Mouse (Mus musculus) heart, postnatal 0 days (tissue): Measurements from ENCODE around the gene Ddx31. TPM values are rescaled to one million over a fixed set of nuclear protein-coding genes. Genes with fewer than 3 reads are reported as not detected.

Experiments
- ATAC-seq: fragments of 200-750 bp; cut with Nextera tagmentation; 2 replicates; pipeline ENCODE4 v1.8.0; 2017; ENCODE audit warnings: low read depth, moderate number of reproducible peaks, moderate library complexity; ENCODE audit not compliant: insufficient read depth
- DNase-seq: peaks from one replicate; pipeline ENCODE4 v3.0.0-alpha.2; 2016; ENCODE audit warnings: low spot score
- H3K27ac ChIP-seq: fragments of 300-500 bp; sonication (generic); 2 replicates; pipeline ENCODE4 v1.5.1; 2014; ENCODE audit warnings: low read depth, mild to moderate bottlenecking
- H3K27me3 ChIP-seq: fragments of 300-500 bp; sonication (generic); 2 replicates; pipeline ENCODE4 v1.6.1; 2014; ENCODE audit warnings: low read length, mixed read lengths; ENCODE audit not compliant: control insufficient read depth, insufficient read depth
- H3K36me3 ChIP-seq: fragments of 300-500 bp; sonication (generic); replicated peaks from 2 replicates; pipeline ENCODE4 v1.6.1; 2014; ENCODE audit warnings: low read length, mixed read lengths; ENCODE audit not compliant: control insufficient read depth, insufficient read depth
- H3K4me1 ChIP-seq: fragments of 300-500 bp; sonication (generic); 2 replicates; pipeline ENCODE4 v1.6.1; 2014; ENCODE audit warnings: antibody characterized with exemption; ENCODE audit not compliant: control insufficient read depth, insufficient read depth
- H3K4me2 ChIP-seq: fragments of 300-500 bp; sonication (generic); 2 replicates; pipeline ENCODE4 v1.6.1; 2014; ENCODE audit warnings: low read depth, mild to moderate bottlenecking, low read length, moderate library complexity
- H3K4me3 ChIP-seq: fragments of 300-500 bp; sonication (generic); 2 replicates; pipeline ENCODE4 v1.5.1; 2014; ENCODE audit warnings: low read depth, low read length
- H3K9ac ChIP-seq: fragments of 300-500 bp; sonication (generic); replicated peaks from 2 replicates; pipeline ENCODE4 v1.6.1; 2014; ENCODE audit warnings: low read depth, low read length, mixed read lengths
- H3K9me3 ChIP-seq: fragments of 300-500 bp; sonication (generic); replicated peaks from 2 replicates; pipeline ENCODE4 v1.6.1; 2016; ENCODE audit warnings: low read length; ENCODE audit not compliant: control insufficient read depth
- CTCF ChIP-seq: IDR thresholded peaks from 2 replicates; pipeline ENCODE4 v1.5.1; 2016; ENCODE audit warnings: antibody characterized with exemption, control low read depth, low read depth
- EP300 ChIP-seq: IDR thresholded peaks from 2 replicates; pipeline ENCODE4 v1.6.1; 2016; ENCODE audit warnings: antibody characterized with exemption, low read depth
- WGBS: fragments of 180-500 bp; shearing (Covaris S2); extraction: QIAGEN DNeasy Blood & Tissue Kit; methylation state at CpG from one replicate; pipeline ENCODE4 v1.1.7; 2014; 5-methylcytosine and 5-hydroxymethylcytosine counted together
- polyA plus RNA-seq: library from polyadenylated mRNA; unstranded; fragments of >200 nt; fragmentation: Nextera tagmentation; extraction: Ambion mirVana; gene quantifications from 2 replicates; pipeline ENCODE4 v1.2.1, GENCODE M21; 2015
- total RNA-seq: library from RNA; depleted of rRNA; stranded (reverse); fragments of >200 nt; gene quantifications from 2 replicates; pipeline ENCODE4 v1.2.3, GENCODE M21; 2014; ENCODE audit warnings: low replicate concordance; rRNA removed

Gene Ddx31
- total and polyA plus RNA-seq, 2 experiments from 2014 or later: 2.1 to 4.1 TPM

GRCm38 (mm10) chr2:28943666-28944516 is 103.7 kb downstream of the Ddx31 start:
- DNase-seq (no peak), ATAC-seq (no peak)
- no peak overlapping the region for H3K4me3 ChIP-seq
- TF ChIP-seq EP300 (no peak), CTCF (no peak)
- no peaks in the 10 kb centered on the region for H3K9me3 ChIP-seq
- H3K4me2 ChIP-seq: no peak overlapping the region
- 0 out of 2 replicates have a peak, but pooled peaks cover 5% of the 10 kb centered on the region for H3K27me3 ChIP-seq
- no peak overlapping the region for H3K9ac ChIP-seq
- H3K36me3 ChIP-seq: no peaks in the 10 kb centered on the region
- no peaks in the 10 kb centered on the region for H3K4me1 ChIP-seq
- 56% methylated on average over 30 of the region's 30 CpGs for WGBS
- H3K27ac ChIP-seq: no peak overlapping the region

GRCm38 (mm10) chr2:28945388-28945787 is 105.2 kb downstream of the Ddx31 start:
- no peak for TF ChIP-seq EP300
- no peak for TF ChIP-seq CTCF
- H3K36me3 ChIP-seq: no peaks in the 10 kb centered on the region
- DNase-seq (no peak), ATAC-seq (no peak)
- 0 out of 2 replicates have a peak, but pooled peaks cover 3% of the 10 kb centered on the region for H3K27me3 ChIP-seq
- no peaks in the 10 kb centered on the region for H3K9me3 ChIP-seq
- H3K27ac ChIP-seq: no peak overlapping the region
- WGBS: 68% methylated on average over 6 of the region's 6 CpGs
- H3K4me1 ChIP-seq: no peaks in the 10 kb centered on the region
- no peak overlapping the region for H3K4me3 ChIP-seq
- H3K9ac ChIP-seq: no peak overlapping the region
- H3K4me2 ChIP-seq: no peak overlapping the region

GRCm38 (mm10) chr2:28946312-28946711 is 106.1 kb downstream of the Ddx31 start:
- H3K4me1 ChIP-seq: no peaks in the 10 kb centered on the region
- DNase-seq (no peak), ATAC-seq (no peak)
- TF ChIP-seq CTCF (no peak), EP300 (no peak)
- no peak overlapping the region for H3K27ac ChIP-seq
- H3K4me2 ChIP-seq: no peak overlapping the region
- no peaks in the 10 kb centered on the region for H3K9me3 ChIP-seq
- H3K4me3 ChIP-seq: no peak overlapping the region
- H3K9ac ChIP-seq: no peak overlapping the region
- H3K36me3 ChIP-seq: no peaks in the 10 kb centered on the region
- 0 out of 2 replicates have a peak, but pooled peaks cover 3% of the 10 kb centered on the region for H3K27me3 ChIP-seq
- WGBS: 62% methylated on average over 3 of the region's 3 CpGs

- WGBS: 56% methylated on average over 8 of the region's 8 CpGs
- no peaks in the 10 kb centered on the region for H3K4me1 ChIP-seq
- DNase-seq (no peak), ATAC-seq (no peak)
- no peaks in the 10 kb centered on the region for H3K36me3 ChIP-seq
- no peak overlapping the region for H3K27ac ChIP-seq
- no peak overlapping the region for H3K4me2 ChIP-seq
- H3K27me3 ChIP-seq: no peaks in the 10 kb centered on the region
- no peak overlapping the region for H3K9ac ChIP-seq
- TF ChIP-seq EP300 (no peak), CTCF (no peak)
- no peaks in the 10 kb centered on the region for H3K9me3 ChIP-seq
- H3K4me3 ChIP-seq: no peak overlapping the region
These were observed 112.8 kb downstream of the Ddx31 start for GRCm38 (mm10) chr2:28952981-28953380.

GRCm38 (mm10) chr2:28954595-28954994 is 114.4 kb downstream of the Ddx31 start:
- no peak for ATAC-seq
- Histone ChIP-seq H3K9ac (no peak overlapping the region), H3K36me3 (no peaks in the 10 kb centered on the region), H3K27ac (no peak overlapping the region), H3K4me3 (no peak overlapping the region), H3K4me2 (no peak overlapping the region), H3K4me1 (no peaks in the 10 kb centered on the region), H3K9me3 (no peaks in the 10 kb centered on the region), H3K27me3 (no peaks in the 10 kb centered on the region; the same call in 1 of the 2 replicates)
- DNase-seq: no peak
- WGBS: 70% methylated on average over 9 of the region's 9 CpGs
- no peak for TF ChIP-seq EP300
- no peak for TF ChIP-seq CTCF

Other genes starting within 250 kb of the Ddx31 start
- gene Gfi1b, start 218.4 kb upstream of the Ddx31 start, total RNA-seq: not detected in 2 replicates
- 0.23 TPM in 1 of 2 replicates, not detected in the other for gene Gfi1b, start 218.4 kb upstream of the Ddx31 start, polyA plus RNA-seq
- 12.8 and 14.6 TPM in 2 replicates for gene Tsc1, start 199.2 kb upstream of the Ddx31 start, total RNA-seq
- gene Tsc1, start 199.2 kb upstream of the Ddx31 start, polyA plus RNA-seq: 7.2 and 7.7 TPM in 2 replicates
- not detected in 2 replicates for gene Spaca9, start 140.7 kb upstream of the Ddx31 start, total RNA-seq
- gene Spaca9, start 140.7 kb upstream of the Ddx31 start, polyA plus RNA-seq: 0.66 and 1.2 TPM in 2 replicates
- not detected in 2 replicates for gene Ak8, start 140.2 kb upstream of the Ddx31 start, total RNA-seq
- 0.37 and 0.59 TPM in 2 replicates for gene Ak8, start 140.2 kb upstream of the Ddx31 start, polyA plus RNA-seq
- 26.4 and 72.5 TPM in 2 replicates for gene Gtf3c4, start within 50 bp of the Ddx31 start, total RNA-seq
- 3.6 and 4.0 TPM in 2 replicates for gene Gtf3c4, start within 50 bp of the Ddx31 start, polyA plus RNA-seq
- not detected in 2 replicates for gene Barhl1, start 76.3 kb downstream of the Ddx31 start, total RNA-seq
- gene Barhl1, start 76.3 kb downstream of the Ddx31 start, polyA plus RNA-seq: not detected in 2 replicates
- not detected in 2 replicates for gene Cfap77, start 214.7 kb downstream of the Ddx31 start, total RNA-seq
- 0.11 and 0.18 TPM in 2 replicates for gene Cfap77, start 214.7 kb downstream of the Ddx31 start, polyA plus RNA-seq
- gene Ttf1, start 219.9 kb downstream of the Ddx31 start, total RNA-seq: 1.6 and 2.8 TPM in 2 replicates
- gene Ttf1, start 219.9 kb downstream of the Ddx31 start, polyA plus RNA-seq: 3.3 and 3.7 TPM in 2 replicates